Mouse (Mus musculus) testis, adult 2 months (tissue): Measurements from ENCODE around the gene Acvr1b.

Experiments used
- CTCF ChIP-seq: fragments of 200-500 bp; IDR thresholded peaks from 2 replicates; pipeline ENCODE4 v1.5.1; 2012; ENCODE audit warnings: low read depth, mild to moderate bottlenecking, inconsistent platforms, low read length, moderate library complexity; ENCODE audit not compliant: control insufficient read depth, insufficient read depth, insufficient replicate concordance
- POLR2A ChIP-seq: fragments of 200-500 bp; IDR thresholded peaks from 2 replicates; pipeline ENCODE4 v1.6.1; 2012; ENCODE audit warnings: low read depth, mild to moderate bottlenecking, inconsistent platforms, low read length, moderate library complexity; ENCODE audit not compliant: control insufficient read depth

DNA sequence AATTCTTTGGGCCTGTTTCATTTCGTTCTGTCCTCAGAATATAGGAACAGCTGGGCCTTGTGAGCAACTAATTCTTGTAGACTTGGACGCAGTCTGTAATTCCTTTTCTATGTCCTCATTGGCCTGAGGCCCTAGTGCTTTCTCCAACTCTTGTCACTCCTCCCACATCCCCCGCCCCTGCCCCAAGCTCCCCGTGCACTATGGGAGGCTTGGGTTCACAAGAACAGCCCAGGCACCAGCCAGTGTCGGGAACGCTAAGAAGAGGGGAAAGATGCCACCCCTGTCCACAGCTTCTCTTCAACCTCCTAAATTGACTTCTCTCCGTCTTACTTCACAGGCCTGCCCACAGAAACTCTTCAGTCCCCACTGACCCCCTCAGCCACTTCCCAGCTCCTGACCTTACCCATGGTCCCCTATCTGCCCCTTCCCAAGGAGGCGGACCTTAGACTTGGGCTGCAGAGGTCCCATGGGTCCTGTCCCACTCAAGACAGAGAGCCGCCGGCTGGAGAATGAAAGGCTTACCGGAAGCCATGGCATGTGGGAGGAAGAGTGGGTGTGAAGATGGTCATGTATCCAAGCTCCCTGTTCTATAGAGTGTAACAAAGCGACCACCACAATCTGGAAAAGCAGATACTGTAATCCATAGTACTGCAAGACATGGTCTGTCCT is 46.9 kb upstream of the Acvr1b start:
- no peak for TF ChIP-seq POLR2A
- TF ChIP-seq CTCF, result no peak
